Mouse (Mus musculus) left cerebral cortex, postnatal 25 days (tissue): ENCODE measurements around the gene L3hypdh. TPM values are rescaled to one million over a fixed set of nuclear protein-coding genes. Genes with fewer than 3 reads are reported as not detected.

Experiments
- DNase-seq, 2 experiments: peaks; one replicate each; pipeline ENCODE4 v3.0.0; 2022; ENCODE audit warnings: low spot score in 2 of 2, mixed read lengths in 1 of 2
- intact Hi-C: fragments of 180-260 bp; cut with DNase I; formaldehyde crosslinking; loops from one replicate; pipeline ENCODE4 v1.15.1; 2025
- total RNA-seq, 2 experiments: library from RNA; stranded (reverse); gene quantifications; 2 replicates each; pipeline ENCODE4 v1.2.3; 2021

Gene L3hypdh
- total RNA-seq, result 1 to 10 TPM; 2.6 to 3.4 TPM

- intact Hi-C loops, result loop anchor here (1.0 to 10.0 kb wide), 3 partner anchors 15 to 579 kb away; partner anchors contain the start of genes Dhrs7 and Rtn1
- DNase-seq, result peak; percentile 98 to 99
Observed at GRCm38 (mm10) chr12:72085329-72086165, at the start of gene L3hypdh, which contains the start of gene Jkamp. Gene L3hypdh (minus strand): TSS chr12:72085439. Gene Jkamp (plus strand): TSS chr12:72085589.

GRCm38 (mm10) chr12:72129203-72129602 lies 44.0 kb upstream of the L3hypdh start:
- intact Hi-C loops, result no loop called here
- peak in 1 of 2 experiments; percentile 43 for DNase-seq

GRCm38 (mm10) chr12:72115686-72116345 lies 30.6 kb upstream of the L3hypdh start:
- intact Hi-C loops, result no loop called here
- no peak for DNase-seq

- intact Hi-C loops, result no loop called here
- no peak for DNase-seq
Observed at GRCm38 (mm10) chr12:72115126-72115525, 29.9 kb upstream of the L3hypdh start.

- intact Hi-C loops, result loop anchor here (2.0 to 5.0 kb wide), 5 partner anchors 108 to 322 kb away; no protein-coding TSS in a partner anchor
- peak; percentile 60 to 86 for DNase-seq
Observed at GRCm38 (mm10) chr12:72104525-72105281, 19.5 kb upstream of the L3hypdh start.

GRCm38 (mm10) chr12:72104027-72104426 lies 18.8 kb upstream of the L3hypdh start:
- intact Hi-C loops, result loop anchor here (2.0 to 5.0 kb wide), 4 partner anchors 108 to 323 kb away; no protein-coding TSS in a partner anchor
- DNase-seq, result no peak

GRCm38 (mm10) chr12:72102776-72103175 lies 17.5 kb upstream of the L3hypdh start:
- intact Hi-C loops, result loop anchor here (5.0 kb wide), 3 partner anchors 110 to 185 kb away; no protein-coding TSS in a partner anchor
- no peak for DNase-seq

GRCm38 (mm10) chr12:72096966-72097365 lies 11.7 kb upstream of the L3hypdh start:
- DNase-seq, result no peak
- intact Hi-C loops, result no loop called here

- intact Hi-C loops, result loop anchor here (5.0 to 10.0 kb wide), 2 partner anchors 317 to 575 kb away; partner anchors contain the start of genes Dhrs7 and Rtn1
- DNase-seq, result no peak
Observed at GRCm38 (mm10) chr12:72089802-72090201, 4.6 kb upstream of the L3hypdh start.

GRCm38 (mm10) chr12:72086166-72086825 lies 1.1 kb upstream of the L3hypdh start:
- DNase-seq, result no peak
- intact Hi-C loops, result loop anchor here (5.0 to 10.0 kb wide), 2 partner anchors 321 to 579 kb away; partner anchors contain the start of genes Dhrs7 and Rtn1

GRCm38 (mm10) chr12:72085024-72085328 lies 263 bp downstream of the L3hypdh start:
- intact Hi-C loops, result loop anchor here (1.0 to 10.0 kb wide), 3 partner anchors 15 to 580 kb away; partner anchors contain the start of genes Dhrs7 and Rtn1
- DNase-seq, result no peak

- intact Hi-C loops, result loop anchor here (1.0 to 10.0 kb wide), 3 partner anchors 14 to 580 kb away; partner anchors contain the start of genes Dhrs7 and Rtn1
- DNase-seq, result peak in 1 of 2 experiments; percentile 19
Observed at GRCm38 (mm10) chr12:72084261-72085023, 797 bp downstream of the L3hypdh start.

- intact Hi-C loops, result loop anchor here (10.0 kb wide), 1 partner anchor 582 kb away; the partner anchor contains the start of gene Dhrs7
- no peak for DNase-seq
Observed at GRCm38 (mm10) chr12:72083265-72083664, 2.0 kb downstream of the L3hypdh start.

- intact Hi-C loops, result loop anchor here (10.0 kb wide), 1 partner anchor 582 kb away; the partner anchor contains the start of gene Dhrs7
- DNase-seq, result no peak
Observed at GRCm38 (mm10) chr12:72082370-72082769, 2.9 kb downstream of the L3hypdh start.

- no peak for DNase-seq
- intact Hi-C loops, result loop anchor here (10.0 kb wide), 1 partner anchor 583 kb away; the partner anchor contains the start of gene Dhrs7
Observed at GRCm38 (mm10) chr12:72081961-72082360, 3.3 kb downstream of the L3hypdh start.

- DNase-seq, result no peak
- intact Hi-C loops, result no loop called here
Observed at GRCm38 (mm10) chr12:72078248-72078647, 7.0 kb downstream of the L3hypdh start.

- intact Hi-C loops, result loop anchor here (1.0 kb wide), 1 partner anchor 15 kb away; the partner anchor contains the start of genes Jkamp and L3hypdh
- peak; percentile 92 for DNase-seq
Observed at GRCm38 (mm10) chr12:72070327-72071269, 14.6 kb downstream of the L3hypdh start, which contains the start of gene Gpr135. Gene Gpr135 (minus strand): TSS chr12:72071125.
